Mouse (Mus musculus) MEL (cell line): ENCODE measurements at regions not wholly inside any gene's neighbourhood (a gene's known extent, or its start where the extent isn't known, plus 50 kb on each side); places are given as distances from the start of the nearest gene placed in this dataset.

Experiments
- DNase-seq: peaks from one replicate; pipeline ENCODE4 v3.0.0; 2011; ENCODE audit warnings: low read depth, low spot score
- H3K27ac ChIP-seq: 2 replicates; pipeline ENCODE4 v1.5.1; 2012; ENCODE audit warnings: low read depth, mild to moderate bottlenecking, control low read depth, low read length, moderate library complexity; ENCODE audit not compliant: control insufficient read depth
- H3K27me3 ChIP-seq, 2 experiments: fragments of 150-350 bp in 1 of 2; sonication (generic) in 1 of 2; 2 replicates each; pipeline ENCODE4 v1.6.1; 2012; ENCODE audit warnings: low read length in 2 of 2, mild to moderate bottlenecking in 2 of 2, improper control_type of control experiment in 1 of 2, moderate library complexity in 1 of 2; ENCODE audit not compliant: insufficient read depth in 2 of 2, control insufficient read depth in 1 of 2
- H3K36me3 ChIP-seq, 2 experiments: 2 replicates each; pipeline ENCODE4 v1.6.1; 2012 to 2014; ENCODE audit warnings: low read length in 2 of 2, improper control_type of control experiment in 1 of 2, inconsistent platforms in 1 of 2, mild to moderate bottlenecking in 1 of 2; ENCODE audit not compliant: insufficient read depth in 2 of 2, control insufficient read depth in 1 of 2
- H3K4me1 ChIP-seq, 2 experiments: fragments of 150-350 bp in 1 of 2; sonication (generic) in 1 of 2; 2 replicates each; pipeline ENCODE4 v1.6.1; 2012; ENCODE audit warnings: low read length in 2 of 2, improper control_type of control experiment in 1 of 2, mild to moderate bottlenecking in 1 of 2; ENCODE audit not compliant: insufficient read depth in 2 of 2, control insufficient read depth in 1 of 2
- H3K4me3 ChIP-seq, 2 experiments: fragments of 150-350 bp in 1 of 2; sonication (generic) in 1 of 2; 2 replicates each; pipeline ENCODE4 v1.5.1; 2012; ENCODE audit warnings: low read depth in 2 of 2, low read length in 2 of 2, mild to moderate bottlenecking in 2 of 2, moderate library complexity in 2 of 2, control low read depth in 1 of 2, improper control_type of control experiment in 1 of 2; ENCODE audit not compliant: control insufficient read depth in 1 of 2, insufficient read depth in 1 of 2
- H3K79me2 ChIP-seq: 2 replicates; pipeline ENCODE4 v1.6.1; 2012; ENCODE audit warnings: mild to moderate bottlenecking, low read length, moderate library complexity; ENCODE audit not compliant: control insufficient read depth, poor library complexity, insufficient read depth
- H3K9ac ChIP-seq: 2 replicates; pipeline ENCODE4 v1.6.1; 2012; ENCODE audit warnings: low read depth, mild to moderate bottlenecking, control low read depth, low read length, moderate library complexity; ENCODE audit not compliant: control insufficient read depth, poor library complexity, severe bottlenecking
- H3K9me3 ChIP-seq: fragments of 150-350 bp; sonication (generic); replicated peaks from 2 replicates; pipeline ENCODE4 v1.6.1; 2012; ENCODE audit warnings: mild to moderate bottlenecking, low read length, improper control_type of control experiment, moderate library complexity; ENCODE audit not compliant: insufficient read depth
- BHLHE40 ChIP-seq: IDR thresholded peaks from 2 replicates; pipeline ENCODE4 v1.6.1; 2012; ENCODE audit warnings: low read depth, mild to moderate bottlenecking, inconsistent platforms, low read length, improper control_type of control experiment, borderline replicate concordance
- CHD1 ChIP-seq: IDR thresholded peaks from 2 replicates; pipeline ENCODE4 v1.6.1; 2012; ENCODE audit warnings: low read depth, mild to moderate bottlenecking, inconsistent platforms, low read length, improper control_type of control experiment
- CHD2 ChIP-seq: IDR thresholded peaks from 2 replicates; pipeline ENCODE4 v1.6.1; 2011; ENCODE audit warnings: low read length, improper control_type of control experiment
- CTCF ChIP-seq, 3 experiments: IDR thresholded peaks in 2 of 3; conservative IDR thresholded peaks in 1 of 3; 2 replicates each; pipeline ENCODE4 v1.5.1; 2011 to 2012; ENCODE audit warnings: low read length in 3 of 3, low read depth in 2 of 3, mild to moderate bottlenecking in 2 of 3, improper control_type of control experiment in 1 of 3, inconsistent platforms in 1 of 3, mixed read lengths in 1 of 3, moderate library complexity in 1 of 3; ENCODE audit not compliant: control insufficient read depth in 1 of 3, insufficient read depth in 1 of 3, poor library complexity in 1 of 3, severe bottlenecking in 1 of 3
- E2F4 ChIP-seq: IDR thresholded peaks from 2 replicates; pipeline ENCODE4 v1.6.1; 2011; ENCODE audit warnings: low read depth, low read length, improper control_type of control experiment, borderline replicate concordance
- EP300 ChIP-seq, 2 experiments: IDR thresholded peaks; 2 replicates each; pipeline ENCODE4 v1.6.1; 2011; ENCODE audit warnings: improper control_type of control experiment in 2 of 2, low read length in 2 of 2, low read depth in 1 of 2, mild to moderate bottlenecking in 1 of 2
- ETS1 ChIP-seq: IDR thresholded peaks from 2 replicates; pipeline ENCODE4 v1.6.1; 2012; ENCODE audit warnings: low read depth, mild to moderate bottlenecking, inconsistent platforms, low read length, improper control_type of control experiment, moderate library complexity
- GABPA ChIP-seq: IDR thresholded peaks from 2 replicates; pipeline ENCODE4 v1.6.1; 2012; ENCODE audit warnings: low read depth, mild to moderate bottlenecking, inconsistent platforms, low read length, improper control_type of control experiment, moderate library complexity
- GATA1 ChIP-seq: IDR thresholded peaks from 2 replicates; pipeline ENCODE4 v1.6.1; 2011; ENCODE audit warnings: low read depth, low read length, improper control_type of control experiment
- HCFC1 ChIP-seq: IDR thresholded peaks from 2 replicates; pipeline ENCODE4 v1.6.1; 2012; ENCODE audit warnings: low read depth, mild to moderate bottlenecking, inconsistent platforms, low read length, improper control_type of control experiment, moderate library complexity
- KAT2A ChIP-seq: conservative IDR thresholded peaks from 2 replicates; pipeline ENCODE4 v1.6.1; 2012; ENCODE audit warnings: low read depth, low read length, improper control_type of control experiment, inconsistent platforms
- MAX ChIP-seq: IDR thresholded peaks from 2 replicates; pipeline ENCODE4 v1.6.1; 2011; ENCODE audit warnings: low read length, improper control_type of control experiment
- MAZ ChIP-seq: IDR thresholded peaks from 2 replicates; pipeline ENCODE4 v1.6.1; 2012; ENCODE audit warnings: low read depth, mild to moderate bottlenecking, inconsistent platforms, low read length, improper control_type of control experiment
- MEF2A ChIP-seq: IDR thresholded peaks from 2 replicates; pipeline ENCODE4 v1.6.1; 2014; ENCODE audit warnings: low read depth, mild to moderate bottlenecking, inconsistent platforms, low read length, improper control_type of control experiment; ENCODE audit not compliant: poor library complexity, insufficient replicate concordance, severe bottlenecking; ENCODE audit errors: extremely low read depth
- MYB ChIP-seq: IDR thresholded peaks from 2 replicates; pipeline ENCODE4 v1.6.1; 2011; ENCODE audit warnings: mild to moderate bottlenecking, low read depth, low read length, improper control_type of control experiment
- NELFE ChIP-seq: IDR thresholded peaks from 2 replicates; pipeline ENCODE4 v1.6.1; 2011; ENCODE audit warnings: low read depth, low read length, improper control_type of control experiment
- POLR2AphosphoS5 ChIP-seq: IDR thresholded peaks from 2 replicates; pipeline ENCODE4 v1.6.1; 2012; ENCODE audit warnings: low read depth, borderline replicate concordance, mild to moderate bottlenecking, inconsistent platforms, low read length, moderate library complexity, mixed read lengths
- RAD21 ChIP-seq: IDR thresholded peaks from 2 replicates; pipeline ENCODE4 v1.6.1; 2011; ENCODE audit warnings: mild to moderate bottlenecking, low read depth, low read length, improper control_type of control experiment
- RCOR1 ChIP-seq: IDR thresholded peaks from 2 replicates; pipeline ENCODE4 v1.6.1; 2012; ENCODE audit warnings: low read depth, mild to moderate bottlenecking, inconsistent platforms, low read length, improper control_type of control experiment
- SIN3A ChIP-seq: IDR thresholded peaks from 2 replicates; pipeline ENCODE4 v1.6.1; 2012; ENCODE audit warnings: low read length, improper control_type of control experiment, inconsistent platforms
- TAL1 ChIP-seq: IDR thresholded peaks from 2 replicates; pipeline ENCODE4 v1.6.1; 2012; ENCODE audit warnings: mild to moderate bottlenecking, inconsistent platforms, low read length, moderate library complexity, mixed read lengths
- UBTF ChIP-seq: IDR thresholded peaks from 2 replicates; pipeline ENCODE4 v1.6.1; 2012; ENCODE audit warnings: low read depth, mild to moderate bottlenecking, inconsistent platforms, low read length, improper control_type of control experiment, moderate library complexity, borderline replicate concordance; ENCODE audit not compliant: insufficient read depth
- USF2 ChIP-seq, 2 experiments: IDR thresholded peaks; 2 replicates each; pipeline ENCODE4 v1.6.1; 2011 to 2012; ENCODE audit warnings: improper control_type of control experiment in 2 of 2, low read length in 2 of 2, borderline replicate concordance in 1 of 2, inconsistent platforms in 1 of 2, low read depth in 1 of 2, mild to moderate bottlenecking in 1 of 2; ENCODE audit not compliant: insufficient read depth in 1 of 2
- ZKSCAN1 ChIP-seq: IDR thresholded peaks from 2 replicates; pipeline ENCODE4 v1.6.1; 2012; ENCODE audit warnings: low read depth, mild to moderate bottlenecking, inconsistent platforms, low read length, improper control_type of control experiment, moderate library complexity
- ZNF384 ChIP-seq: IDR thresholded peaks from 2 replicates; pipeline ENCODE4 v1.6.1; 2012; ENCODE audit warnings: low read depth, mild to moderate bottlenecking, inconsistent platforms, low read length, improper control_type of control experiment

DNA sequence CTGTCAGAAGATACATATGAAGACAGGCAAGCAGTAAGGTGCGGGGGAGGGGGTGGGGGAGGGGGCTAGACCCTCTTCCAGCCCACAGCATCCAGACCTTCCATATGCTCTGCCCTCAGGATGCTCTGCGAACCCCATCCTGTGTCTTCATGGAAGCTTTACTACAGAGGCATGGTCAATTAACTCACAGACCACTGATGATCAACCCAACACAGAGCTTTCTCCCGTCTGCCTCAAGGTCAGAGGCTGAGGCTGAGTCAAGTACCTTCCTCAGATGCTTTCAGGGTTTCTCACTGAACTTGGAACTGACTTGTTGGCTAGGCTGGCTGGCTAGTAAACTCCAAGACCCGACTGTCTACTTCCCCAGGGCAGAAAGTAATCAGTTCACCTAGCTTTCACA is 98.6 kb upstream of the Trpm1 start:
- H3K4me3 ChIP-seq = no peak overlapping the region
- no peak for TF ChIP-seq CTCF (IDR thresholded peaks at IDR 0.05 in 2 of 3, conservative IDR thresholded peaks at IDR 0.05 in 1 of 3; ENCODE audit: control insufficient read depth in 1 of 3, insufficient read depth in 1 of 3, low read depth in 2 of 3, low read length in 3 of 3, poor library complexity in 1 of 3, severe bottlenecking in 1 of 3)
- TF ChIP-seq TAL1 = no peak
- TF ChIP-seq POLR2AphosphoS5 = no peak
- no peak for TF ChIP-seq USF2 (IDR thresholded peaks at IDR 0.05; ENCODE audit: borderline replicate concordance in 1 of 2, insufficient read depth in 1 of 2, low read depth in 1 of 2, low read length in 2 of 2)
- TF ChIP-seq RAD21 = no peak
- TF ChIP-seq UBTF = no peak
- TF ChIP-seq MAX = no peak
- no peak for TF ChIP-seq CHD1
- TF ChIP-seq GATA1 = no peak
- no peak for TF ChIP-seq MAZ
- no peak for TF ChIP-seq ZNF384
- no peak for TF ChIP-seq NELFE
- TF ChIP-seq MEF2A = no peak
- no peak for TF ChIP-seq CHD2
- no peak for TF ChIP-seq BHLHE40
- no peak for TF ChIP-seq MYB
- no peak for TF ChIP-seq ZKSCAN1
- no peak for TF ChIP-seq E2F4
- no peak for TF ChIP-seq KAT2A
- TF ChIP-seq EP300 (IDR thresholded peaks at IDR 0.05; ENCODE audit: low read depth in 1 of 2, low read length in 2 of 2) = no peak
- H3K9ac ChIP-seq = no peak overlapping the region
- no peak overlapping the region for H3K27ac ChIP-seq
- H3K9me3 ChIP-seq = no peaks in the 10 kb centered on the region
- H3K36me3 ChIP-seq = peaks cover 0 to 18% of the 10 kb centered on the region in 2 experiments; a peak in 2 of 4 replicates
- H3K27me3 ChIP-seq = no peaks in the 10 kb centered on the region
- H3K79me2 ChIP-seq = no peaks in the 10 kb centered on the region
- DNase-seq = no peak
- H3K4me1 ChIP-seq = peaks cover 10 to 24% of the 10 kb centered on the region in 2 experiments

DNA sequence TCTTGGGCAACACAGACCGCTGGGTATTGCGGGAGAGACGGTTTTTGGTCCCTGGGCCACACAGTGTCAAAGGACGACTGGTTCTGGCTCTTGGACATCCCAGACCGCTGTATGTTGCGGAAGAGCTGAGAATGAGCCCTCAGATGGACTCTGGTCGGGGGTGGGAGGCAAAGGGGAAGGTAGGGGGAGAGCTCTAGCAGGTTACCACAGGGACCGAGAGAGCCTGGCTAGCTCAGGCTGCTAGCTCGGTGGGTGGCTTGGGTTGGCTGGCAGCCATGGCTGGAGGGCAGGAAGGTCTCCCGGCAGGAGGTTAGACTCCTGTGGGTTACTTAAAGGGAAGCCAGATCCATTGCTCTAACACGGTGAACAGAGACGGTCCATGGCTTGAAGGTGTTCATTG is 99.9 kb upstream of the Trpm1 start:
- H3K27ac ChIP-seq = no peak overlapping the region
- H3K27me3 ChIP-seq = no peaks in the 10 kb centered on the region
- no peaks in the 10 kb centered on the region; the same call in 1 of the 2 replicates for H3K79me2 ChIP-seq
- H3K9ac ChIP-seq = no peak overlapping the region
- no peak overlapping the region for H3K4me3 ChIP-seq
- DNase-seq = no peak
- peaks cover 13 to 27% of the 10 kb centered on the region in 2 experiments for H3K4me1 ChIP-seq
- H3K36me3 ChIP-seq = peaks cover 0 to 20% of the 10 kb centered on the region in 2 experiments; a peak in 2 of 4 replicates
- TF ChIP-seq RCOR1 (no peak), GATA1 (no peak), HCFC1 (no peak), SIN3A (no peak), MAX (no peak), ETS1 (no peak), GABPA (no peak)
- TF ChIP-seq, all 39 proteins: peak for 0
- no peaks in the 10 kb centered on the region for H3K9me3 ChIP-seq
